Mouse (Mus musculus) megakaryocyte, embryonic 14.5 days (primary cell): ENCODE results near the gene Hpcal4.

Experiments used
- FLI1 ChIP-seq: IDR thresholded peaks from 2 replicates; pipeline ENCODE4 v1.6.1; 2012; ENCODE audit warnings: low read length, inconsistent platforms, mixed read lengths
- GATA1 ChIP-seq: IDR thresholded peaks from 3 replicates; pipeline ENCODE4 v1.6.1; 2012; ENCODE audit warnings: mixed read lengths, low read length, inconsistent platforms, borderline replicate concordance

GRCm38 (mm10) chr4:123228270-123228669, 45.2 kb downstream of the Hpcal4 start:
- TF ChIP-seq GATA1 (no peak), FLI1 (no peak)
